Mouse (Mus musculus) liver, postnatal 0 days (tissue): ENCODE data around the gene H2-Oa. TPM values are rescaled to one million over a fixed set of nuclear protein-coding genes. Genes with fewer than 3 reads are reported as not detected.

Experiments used
- ATAC-seq: fragments of 200-750 bp; cut with Nextera tagmentation; 2 replicates; pipeline ENCODE4 v1.8.0; 2017; ENCODE audit warnings: mild to moderate bottlenecking, moderate library complexity
- DNase-seq: peaks from one replicate; pipeline ENCODE4 v3.0.0-alpha.2; 2016
- H3K27ac ChIP-seq: fragments of 300-500 bp; sonication (generic); 2 replicates; pipeline ENCODE4 v1.5.1; 2014; ENCODE audit warnings: antibody characterized with exemption, moderate library complexity, mild to moderate bottlenecking, low read depth
- H3K27me3 ChIP-seq: fragments of 300-500 bp; sonication (generic); 2 replicates; pipeline ENCODE4 v1.6.1; 2014; ENCODE audit warnings: low read length, control low read depth, mixed read lengths; ENCODE audit not compliant: insufficient read depth
- H3K36me3 ChIP-seq: fragments of 300-500 bp; sonication (generic); replicated peaks from 2 replicates; pipeline ENCODE4 v1.6.1; 2014; ENCODE audit warnings: mild to moderate bottlenecking, control low read depth, low read length, moderate library complexity, mixed read lengths; ENCODE audit not compliant: insufficient read depth
- H3K4me1 ChIP-seq: fragments of 300-500 bp; sonication (generic); 2 replicates; pipeline ENCODE4 v1.6.1; 2014; ENCODE audit warnings: antibody characterized with exemption, mild to moderate bottlenecking, control low read depth; ENCODE audit not compliant: insufficient read depth
- H3K4me2 ChIP-seq: fragments of 300-500 bp; sonication (generic); 2 replicates; pipeline ENCODE4 v1.6.1; 2014; ENCODE audit warnings: low read depth, mild to moderate bottlenecking, low read length, moderate library complexity, mixed read lengths
- H3K4me3 ChIP-seq: fragments of 300-500 bp; sonication (generic); 2 replicates; pipeline ENCODE4 v1.5.1; 2014; ENCODE audit warnings: low read depth, low read length
- H3K9ac ChIP-seq: fragments of 300-500 bp; sonication (generic); replicated peaks from 2 replicates; pipeline ENCODE4 v1.6.1; 2014; ENCODE audit warnings: mild to moderate bottlenecking, moderate library complexity
- H3K9me3 ChIP-seq: fragments of 300-500 bp; sonication (generic); 2 replicates; pipeline ENCODE4 v1.6.1; 2016; ENCODE audit warnings: mild to moderate bottlenecking, control low read depth, low read length, mixed read lengths
- CTCF ChIP-seq: sonication (generic); IDR thresholded peaks from 2 replicates; pipeline ENCODE4 v1.5.1; 2016; ENCODE audit warnings: antibody characterized with exemption, low read depth
- EP300 ChIP-seq: IDR thresholded peaks from 2 replicates; pipeline ENCODE4 v1.6.1; 2016; ENCODE audit warnings: antibody characterized with exemption, low read depth, mild to moderate bottlenecking
- WGBS: fragments of 180-500 bp; shearing (Covaris S2); extraction: QIAGEN DNeasy Blood & Tissue Kit; methylation state at CpG from one replicate; pipeline ENCODE4 v1.1.7; 2014; ENCODE audit not compliant: insufficient replicate concordance; 5-methylcytosine and 5-hydroxymethylcytosine counted together
- polyA plus RNA-seq: library from polyadenylated mRNA; unstranded; fragments of >200 nt; fragmentation: Nextera tagmentation; extraction: Ambion mirVana; gene quantifications from 2 replicates; pipeline ENCODE4 v1.2.1, GENCODE M21; 2015

The H2-Oa gene
- polyA plus RNA-seq, 1 experiment from 2014 or later, result 0.85 TPM

- Histone ChIP-seq H3K4me3 (no peak overlapping the region), H3K9me3 (no peaks in the 10 kb centered on the region), H3K27me3 (no peaks in the 10 kb centered on the region; the same call in 1 of the 2 replicates), H3K27ac (no peak overlapping the region), H3K4me1 (peaks cover 13% of the 10 kb centered on the region), H3K4me2 (no peak overlapping the region), H3K9ac (no peak overlapping the region), H3K36me3 (no peaks in the 10 kb centered on the region)
- no peak for TF ChIP-seq EP300
- no peak for TF ChIP-seq CTCF
- ATAC-seq (no peak), DNase-seq (no peak)
- WGBS, result 39% methylated on average over 10 of the region's 10 CpGs
These were observed 6.8 kb downstream of the H2-Oa start for GRCm38 (mm10) chr17:34098709-34099479.

- Histone ChIP-seq H3K27ac (no peak overlapping the region), H3K36me3 (no peaks in the 10 kb centered on the region), H3K27me3 (no peaks in the 10 kb centered on the region; the same call in 1 of the 2 replicates), H3K4me2 (no peak overlapping the region), H3K9me3 (no peaks in the 10 kb centered on the region), H3K4me3 (no peak overlapping the region), H3K4me1 (peaks cover 13% of the 10 kb centered on the region), H3K9ac (no peak overlapping the region)
- 71% methylated on average over 5 of the region's 5 CpGs for WGBS
- TF ChIP-seq CTCF (no peak), EP300 (no peak)
- ATAC-seq (no peak), DNase-seq (no peak)
These were observed 7.4 kb downstream of the H2-Oa start for GRCm38 (mm10) chr17:34099531-34099930.

- Histone ChIP-seq H3K36me3 (no peaks in the 10 kb centered on the region), H3K9ac (no peak overlapping the region), H3K9me3 (no peaks in the 10 kb centered on the region), H3K4me3 (no peak overlapping the region), H3K27ac (peak overlapping the region; percentile 85), H3K4me1 (peaks cover 13% of the 10 kb centered on the region), H3K27me3 (no peaks in the 10 kb centered on the region; the same call in 1 of the 2 replicates), H3K4me2 (peak overlapping the region; percentile 68; the same call in 1 of the 2 replicates)
- WGBS, result 23% methylated on average over 5 of the region's 5 CpGs
- ATAC-seq (peak; percentile 11; the same call in 1 of the 2 replicates), DNase-seq (no peak)
- no peak for TF ChIP-seq CTCF
- no peak for TF ChIP-seq EP300
These were observed 9.0 kb downstream of the H2-Oa start for GRCm38 (mm10) chr17:34101185-34101584.

- 2% methylated on average over 12 of the region's 12 CpGs for WGBS
- H3K4me3 ChIP-seq, result peak overlapping the region; percentile 42
- peak overlapping the region; percentile 68 for H3K4me2 ChIP-seq
- DNase-seq, result peak; percentile 95
- H3K36me3 ChIP-seq, result no peaks in the 10 kb centered on the region
- H3K9ac ChIP-seq, result no peak overlapping the region; the same call in 1 of the 2 replicates
- ATAC-seq, result peak; percentile 86
- no peaks in the 10 kb centered on the region for H3K9me3 ChIP-seq
- H3K27me3 ChIP-seq, result no peaks in the 10 kb centered on the region; the same call in 1 of the 2 replicates
- peak overlapping the region; percentile 85 for H3K27ac ChIP-seq
- H3K4me1 ChIP-seq, result peaks cover 13% of the 10 kb centered on the region
- TF ChIP-seq EP300, result no peak
- peak; percentile 94 for TF ChIP-seq CTCF
These were observed 9.5 kb downstream of the H2-Oa start for GRCm38 (mm10) chr17:34101604-34102032.

GRCm38 (mm10) chr17:34102831-34103230 is 10.7 kb downstream of the H2-Oa start:
- WGBS, result 56% methylated on average over 6 of the region's 6 CpGs
- no peak overlapping the region for H3K4me3 ChIP-seq
- H3K9me3 ChIP-seq, result no peaks in the 10 kb centered on the region
- H3K36me3 ChIP-seq, result no peaks in the 10 kb centered on the region
- no peak for DNase-seq
- peaks cover 13% of the 10 kb centered on the region for H3K4me1 ChIP-seq
- no peak overlapping the region for H3K9ac ChIP-seq
- TF ChIP-seq EP300, result no peak
- TF ChIP-seq CTCF, result no peak
- no peaks in the 10 kb centered on the region; the same call in 1 of the 2 replicates for H3K27me3 ChIP-seq
- no peak overlapping the region for H3K4me2 ChIP-seq
- H3K27ac ChIP-seq, result peak overlapping the region; percentile 85
- ATAC-seq, result no peak

- 80% methylated on average over 9 of the region's 9 CpGs for WGBS
- DNase-seq, result no peak
- Histone ChIP-seq H3K4me3 (no peak overlapping the region), H3K9ac (no peak overlapping the region), H3K27me3 (no peaks in the 10 kb centered on the region; the same call in 1 of the 2 replicates), H3K36me3 (0 out of 2 replicates have a peak, but pooled peaks cover 5% of the 10 kb centered on the region), H3K4me1 (peaks cover 13% of the 10 kb centered on the region), H3K9me3 (no peaks in the 10 kb centered on the region), H3K27ac (no peak overlapping the region), H3K4me2 (no peak overlapping the region)
- TF ChIP-seq EP300 (no peak), CTCF (no peak)
- no peak for ATAC-seq
These were observed 12.7 kb downstream of the H2-Oa start for GRCm38 (mm10) chr17:34104804-34105203.
